Mouse (Mus musculus) fat pad, adult 2 months (tissue): ENCODE measurements at regions not wholly inside any gene's neighbourhood (a gene's known extent, or its start where the extent isn't known, plus 50 kb on each side); places are given as distances from the start of the nearest gene placed in this dataset.
"Not testable (repeated sequence)": the region's sequence is repeated elsewhere in the genome, so short reads cannot be mapped to it uniquely, and the experiment has no call there.

ENCODE experiments used
- DNase-seq: peaks from one replicate; pipeline ENCODE4 v3.0.0-alpha.2; 2011; ENCODE audit warnings: low read depth, low spot score; ENCODE audit errors: extremely low read depth

DNA sequence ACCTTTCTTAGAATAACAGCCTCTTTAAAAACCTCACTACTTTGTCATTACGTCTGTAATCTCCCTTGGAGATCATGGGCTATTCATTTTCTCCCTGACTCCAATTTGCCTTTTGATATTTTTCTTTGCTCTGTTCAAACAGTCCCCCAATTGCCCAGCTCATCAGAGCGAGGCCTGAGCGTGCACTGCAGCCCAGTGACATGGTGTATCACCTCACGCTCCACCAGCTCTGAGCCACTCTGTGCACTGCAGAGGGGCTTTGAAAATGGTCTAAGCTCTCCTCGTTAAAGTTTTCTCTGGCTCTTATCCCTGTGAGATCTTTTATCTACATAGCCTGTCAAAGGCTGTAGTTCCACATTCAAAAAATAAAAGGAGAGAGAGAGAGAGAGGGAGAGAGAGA is 152.1 kb downstream of the Srek1 start:
- no peak for DNase-seq

DNA sequence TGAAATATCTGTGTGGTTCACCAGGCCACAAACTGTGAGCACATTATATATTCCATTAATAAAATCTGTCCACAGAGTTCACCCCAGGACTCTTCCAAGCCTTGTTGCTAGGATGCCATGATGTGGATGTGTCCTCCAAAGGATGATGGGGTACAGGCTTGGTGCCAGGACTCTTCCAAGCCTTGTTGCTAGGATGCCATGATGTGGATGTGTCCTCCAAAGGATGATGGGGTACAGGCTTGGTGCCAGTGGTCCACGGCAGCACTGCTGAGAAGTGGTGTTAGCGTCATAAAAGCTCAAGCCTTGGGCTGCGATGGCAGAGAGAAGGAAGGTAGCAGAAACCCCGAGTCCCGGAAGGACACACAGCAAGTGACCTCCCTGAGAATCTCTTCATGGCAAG is 153.4 kb downstream of the Srek1 start:
- DNase-seq: not testable (repeated sequence)

DNA sequence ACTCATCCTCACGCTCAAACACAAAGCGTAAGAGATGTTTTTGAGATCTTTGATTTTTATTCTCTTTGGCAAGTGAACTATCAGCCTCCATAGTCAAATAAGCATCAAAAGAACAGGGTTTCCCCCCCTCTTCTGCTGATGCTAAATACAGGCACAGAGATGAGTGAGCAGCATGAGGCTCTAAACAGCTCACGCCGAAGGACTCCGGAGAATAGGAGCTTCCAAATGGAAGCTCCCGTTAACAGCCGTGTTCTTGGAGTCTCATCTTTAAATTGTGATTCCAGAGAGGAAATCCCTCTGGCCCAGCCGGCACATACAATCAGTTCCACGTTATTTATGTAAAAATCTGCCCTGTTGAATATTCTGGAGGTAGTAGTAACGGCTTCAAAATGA is 161.1 kb downstream of the Srek1 start:
- DNase-seq: no peak

DNA sequence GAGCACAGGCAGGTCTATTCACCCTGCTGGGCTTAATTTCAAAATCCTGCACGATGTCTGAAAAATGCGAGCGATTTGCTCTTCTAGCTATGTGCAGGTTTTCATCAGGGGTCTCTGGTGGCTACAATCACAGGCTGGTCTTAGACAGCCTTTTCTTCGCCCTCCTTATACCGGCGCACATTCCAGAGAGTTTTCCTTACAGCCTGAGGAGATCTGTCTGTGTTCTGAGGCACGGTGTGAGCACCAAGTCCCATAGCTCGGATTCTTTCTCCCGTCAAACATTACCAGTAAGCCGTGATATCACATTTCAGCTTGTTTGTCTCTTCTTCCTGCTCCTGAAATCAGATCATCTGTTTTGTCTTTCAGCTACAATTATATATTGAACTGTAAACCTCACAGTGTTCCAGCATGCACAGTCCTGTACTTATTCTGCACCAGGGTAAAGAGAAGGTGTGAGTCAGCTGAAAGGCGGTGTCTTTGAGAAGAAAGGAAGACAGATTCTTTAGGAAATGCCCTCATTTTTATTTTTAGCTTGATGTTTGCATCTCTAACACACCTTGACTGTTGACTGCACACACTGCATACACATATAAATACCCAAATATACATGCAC is 161.6 kb downstream of the Srek1 start:
- DNase-seq: no peak

DNA sequence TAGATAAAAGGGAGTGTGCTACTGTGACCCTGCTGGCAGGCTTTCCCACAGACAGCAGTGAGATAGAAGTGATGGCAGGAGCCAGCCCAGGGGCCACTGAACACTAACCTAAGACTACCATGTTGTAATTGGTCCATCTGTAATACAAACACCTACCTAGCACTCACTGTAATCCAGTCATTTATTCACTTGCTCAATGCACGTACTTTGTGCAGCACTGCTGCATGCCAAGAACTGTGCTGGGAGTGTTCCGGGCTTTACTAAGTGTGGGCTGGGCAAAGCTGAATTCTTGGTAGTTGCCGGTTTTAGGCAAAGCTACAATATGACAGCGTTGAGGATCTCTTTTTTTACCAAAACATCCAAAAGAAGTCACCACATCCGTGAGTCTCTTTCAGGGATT is 172.1 kb downstream of the Srek1 start:
- peak; percentile 68 for DNase-seq

DNA sequence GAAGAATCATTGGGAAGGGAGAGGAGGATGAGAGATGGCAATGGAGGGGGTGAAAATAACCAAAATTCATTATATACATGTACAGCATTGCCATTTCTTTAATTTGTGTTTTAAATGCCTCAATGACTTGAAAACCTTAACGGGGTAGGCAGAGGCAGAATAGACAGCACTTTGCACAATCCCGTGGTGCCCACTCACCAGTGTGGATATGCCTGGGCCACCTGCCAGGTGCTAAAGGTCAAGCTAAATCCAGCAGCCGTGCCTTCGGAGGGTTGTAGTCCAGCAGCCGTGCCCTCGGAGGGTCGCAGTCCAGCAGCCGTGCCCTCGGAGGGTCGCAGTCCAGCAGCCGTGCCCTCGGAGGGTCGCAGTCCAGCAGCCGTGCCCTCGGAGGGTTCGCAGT is 182.0 kb downstream of the Srek1 start:
- DNase-seq: no peak

DNA sequence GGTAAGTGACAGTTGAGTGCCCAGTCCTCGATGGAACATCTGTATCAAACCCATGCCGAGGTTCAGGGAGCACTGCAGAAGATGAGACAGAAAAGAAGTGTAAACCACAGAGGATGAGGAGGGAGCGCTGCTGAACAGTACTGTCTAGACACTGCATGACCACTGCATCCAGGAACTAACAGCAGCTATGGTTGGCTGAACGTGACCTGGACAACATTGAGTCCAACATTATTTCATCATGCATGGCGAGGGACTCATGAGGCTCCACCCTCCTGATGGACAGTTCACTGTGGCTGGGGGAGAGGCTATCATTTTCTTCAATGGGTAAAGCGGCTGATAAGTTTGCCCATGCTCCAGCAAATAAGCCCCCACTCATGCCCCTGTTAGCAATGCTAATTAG is 182.5 kb downstream of the Srek1 start:
- DNase-seq: no peak

DNA sequence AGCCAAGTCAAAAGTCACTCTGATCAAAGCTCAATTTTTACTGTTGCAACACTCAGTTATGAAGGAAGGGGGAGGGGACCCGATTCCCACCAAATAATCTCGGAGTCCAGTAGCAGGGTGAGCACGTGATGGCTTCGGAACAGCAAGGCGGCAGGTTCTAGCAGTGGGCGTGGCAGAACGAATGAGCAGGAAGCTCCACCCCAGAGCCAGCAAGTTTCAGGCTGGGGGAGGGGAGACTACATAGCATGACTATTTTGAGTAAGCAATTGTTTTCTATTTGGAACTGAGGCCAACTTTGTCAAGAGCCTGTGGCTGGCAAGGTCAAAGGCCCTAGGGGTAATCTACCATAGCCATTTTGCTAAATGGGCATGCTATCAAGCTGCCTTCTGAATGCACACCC is 183.0 kb downstream of the Srek1 start:
- not testable (repeated sequence) for DNase-seq

DNA sequence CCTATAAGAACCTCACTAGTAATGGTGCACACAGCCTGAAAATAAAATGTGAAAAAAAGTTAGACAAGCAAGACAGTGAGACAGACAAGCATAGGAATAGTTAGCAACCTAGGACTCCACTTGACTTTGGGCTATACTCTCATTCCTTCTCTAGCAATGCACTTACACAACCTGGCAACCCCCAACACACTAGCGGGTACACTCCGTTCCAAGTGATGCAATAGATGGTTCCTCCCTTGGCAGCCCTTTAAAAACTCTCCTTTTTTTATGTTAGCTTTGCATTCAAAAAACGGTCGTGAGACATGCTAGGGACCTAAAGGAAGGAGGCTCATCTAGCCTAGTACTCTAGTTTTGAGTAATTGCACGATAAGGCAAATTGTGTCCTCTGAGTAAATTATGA is 184.8 kb downstream of the Srek1 start:
- DNase-seq: peak; percentile 70

DNA sequence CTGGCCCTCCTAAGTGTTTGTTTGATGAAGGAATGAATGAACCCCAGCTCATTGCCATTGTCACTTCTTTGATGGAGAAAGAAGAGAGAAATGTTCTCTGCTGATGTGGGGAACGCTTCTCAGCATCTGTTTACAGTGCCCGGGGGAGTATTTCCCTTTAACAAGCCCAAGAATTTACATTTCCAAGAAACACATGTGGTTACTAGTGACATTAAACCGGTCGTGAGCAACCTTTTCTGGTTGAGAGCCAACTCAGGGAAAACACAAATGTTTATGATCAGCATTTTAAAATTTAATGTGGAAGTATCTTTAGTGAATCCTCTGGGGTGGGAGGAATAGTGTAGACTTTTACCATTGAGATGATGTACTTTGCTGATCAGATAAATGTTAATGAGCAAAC is 197.6 kb downstream of the Srek1 start:
- no peak for DNase-seq

DNA sequence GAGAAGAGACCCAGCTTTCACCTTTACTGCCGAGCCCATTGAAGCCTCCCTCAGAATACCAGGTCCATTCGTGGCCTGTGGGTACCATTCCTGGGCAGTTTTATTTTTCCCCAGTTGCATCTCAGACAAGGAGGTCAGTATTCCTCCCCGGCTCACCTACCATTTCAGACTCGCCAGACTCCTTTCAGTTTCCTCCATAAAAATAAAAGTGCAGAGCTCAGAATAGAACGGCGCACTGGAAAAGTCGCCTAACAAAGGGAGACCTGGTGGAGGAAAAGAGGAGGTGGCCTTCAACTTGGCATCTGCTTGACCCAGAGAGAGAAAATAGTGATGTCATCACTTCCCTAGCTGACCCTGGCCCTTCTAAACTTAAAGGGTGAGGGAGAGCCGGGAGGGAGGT is 209.7 kb downstream of the Srek1 start:
- no peak for DNase-seq

DNA sequence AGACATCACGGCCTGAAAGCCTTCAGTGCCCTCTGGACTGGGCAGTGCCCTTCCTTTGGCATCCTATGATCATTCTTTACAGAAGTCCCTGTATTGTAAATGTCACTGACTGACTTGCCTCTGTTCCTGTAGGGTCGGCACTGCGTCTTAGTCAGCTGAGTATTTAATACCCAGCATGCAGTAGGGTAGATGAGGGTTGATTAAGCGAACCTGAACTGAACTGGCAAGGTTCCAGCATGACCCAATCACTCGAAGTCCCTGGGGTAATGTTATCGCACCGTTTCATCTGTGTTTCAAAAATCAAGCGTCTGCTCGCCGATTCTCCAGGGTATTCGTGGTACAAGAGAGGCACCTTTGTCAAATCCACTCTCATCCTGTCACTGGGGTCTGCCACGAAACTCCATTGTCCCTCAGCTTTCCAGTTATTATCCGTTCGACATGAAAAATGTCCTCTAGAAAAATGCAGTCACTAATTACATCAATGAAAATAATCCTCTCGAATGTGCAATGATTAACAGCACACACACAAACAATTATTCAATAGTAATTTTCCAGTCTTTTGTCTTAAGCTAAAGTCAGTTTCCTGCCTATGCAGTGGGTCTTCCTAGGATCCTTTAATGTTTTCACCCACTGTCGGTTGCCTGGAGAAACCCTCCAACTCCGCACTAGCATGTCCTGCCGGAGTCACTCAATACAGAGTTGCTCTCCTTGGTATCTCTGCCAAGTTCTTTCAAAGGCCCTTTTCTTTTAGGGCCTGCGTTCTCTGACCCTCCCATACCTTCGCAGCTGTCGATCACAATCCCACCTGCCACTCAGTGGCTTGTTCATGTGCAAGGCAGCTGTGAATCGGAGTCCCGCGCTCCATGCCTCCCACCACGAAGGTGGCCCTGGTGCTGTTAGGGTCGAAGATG is 212.4 kb downstream of the Srek1 start:
- peak; percentile 19 for DNase-seq

DNA sequence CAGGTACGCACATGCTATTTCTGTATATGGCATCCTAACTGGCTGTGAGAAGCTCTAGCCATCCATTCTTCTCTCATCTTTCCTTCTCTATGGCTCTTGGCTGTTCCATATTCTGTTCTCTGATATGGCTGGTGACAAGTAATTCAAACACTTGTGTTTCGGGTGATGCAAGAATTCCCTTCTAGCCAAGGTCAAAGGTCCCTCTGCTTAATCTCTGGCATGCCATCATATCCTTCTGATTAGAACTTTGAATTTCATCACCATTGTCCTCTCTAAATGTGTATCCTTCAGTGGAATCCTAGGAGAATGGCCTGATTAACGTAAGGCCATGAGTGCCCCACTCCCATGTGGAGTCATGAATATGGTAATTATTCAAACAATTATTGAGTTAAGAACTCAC is 215.5 kb downstream of the Srek1 start:
- no peak for DNase-seq

DNA sequence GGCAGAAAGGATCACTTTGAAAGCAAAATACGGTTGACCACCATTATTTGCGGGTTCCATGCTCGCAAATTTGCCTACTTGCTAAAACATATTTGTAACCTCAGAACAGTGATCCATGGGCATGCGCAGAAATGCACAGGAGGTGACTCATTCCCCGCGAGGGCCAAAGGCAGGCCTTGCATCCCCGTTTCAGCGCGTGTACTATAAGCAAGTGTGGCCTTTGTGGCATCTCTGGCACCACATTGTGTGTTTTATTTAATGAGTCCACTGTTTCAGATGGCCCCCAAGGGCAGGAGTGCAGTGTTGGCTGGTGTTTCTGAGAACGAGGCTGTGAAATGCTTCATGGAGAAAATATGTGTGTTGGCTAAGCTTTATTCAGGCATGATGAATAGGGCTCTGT is 205.3 kb upstream of the Mast4 start:
- DNase-seq: peak; percentile 10

DNA sequence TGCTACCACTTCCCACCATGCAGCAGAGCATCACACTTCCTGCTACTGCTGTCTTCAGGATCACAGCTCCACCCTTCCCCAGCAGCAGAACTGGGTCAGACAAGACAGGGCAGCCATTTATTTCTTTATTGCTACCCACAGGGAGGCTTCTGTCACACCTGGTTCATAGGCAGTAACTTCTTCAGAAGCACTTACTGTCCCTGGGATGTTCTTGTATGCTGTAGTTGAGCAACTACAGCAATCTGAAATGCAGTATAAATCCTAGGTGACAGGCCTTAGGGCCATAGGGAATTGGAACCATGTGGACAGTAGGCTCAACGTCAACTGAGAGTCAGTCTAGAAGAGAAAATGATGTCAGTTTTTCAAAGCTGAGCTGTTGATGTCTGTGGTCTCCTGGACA is 179.5 kb upstream of the Mast4 start:
- peak; percentile 82 for DNase-seq

DNA sequence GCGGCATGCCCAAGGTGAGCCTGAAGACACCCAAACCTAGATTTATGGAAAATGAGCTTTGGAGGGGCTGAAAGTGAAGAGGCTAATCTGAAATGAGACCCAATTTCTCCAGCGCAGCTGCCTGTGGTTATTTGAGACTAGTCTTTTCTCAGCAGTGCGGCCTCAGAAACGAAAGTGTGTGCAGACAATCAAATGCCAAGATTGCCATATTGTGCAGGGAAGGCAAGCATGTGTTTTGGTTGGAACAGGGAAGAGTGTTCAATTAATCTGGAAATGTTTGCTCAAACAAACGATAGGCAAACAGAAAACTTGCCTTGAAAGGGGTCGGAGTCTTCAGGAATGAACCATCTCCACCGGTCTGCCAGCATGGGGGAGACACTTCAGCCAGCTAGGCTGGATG is 178.2 kb upstream of the Mast4 start:
- no peak for DNase-seq

DNA sequence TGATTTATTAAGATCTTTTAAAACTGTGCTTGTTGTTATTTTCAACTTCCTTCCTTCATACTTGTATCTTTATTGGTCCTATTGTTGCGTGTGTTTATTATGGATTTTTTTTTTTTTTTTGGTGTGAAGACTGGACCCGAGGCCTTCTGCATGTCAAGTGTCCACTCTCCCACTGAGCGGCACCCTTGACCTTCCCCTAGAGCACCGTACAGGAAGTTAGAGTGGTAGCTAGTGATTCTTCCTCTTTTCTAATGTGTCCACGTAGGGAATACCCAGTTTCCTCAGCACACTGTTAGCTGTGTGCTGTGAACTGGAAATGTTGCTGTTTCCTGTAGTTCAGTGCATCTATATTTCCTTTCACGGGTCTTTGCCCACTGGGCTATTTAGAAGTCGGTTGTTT is 170.7 kb upstream of the Mast4 start:
- DNase-seq: no peak

DNA sequence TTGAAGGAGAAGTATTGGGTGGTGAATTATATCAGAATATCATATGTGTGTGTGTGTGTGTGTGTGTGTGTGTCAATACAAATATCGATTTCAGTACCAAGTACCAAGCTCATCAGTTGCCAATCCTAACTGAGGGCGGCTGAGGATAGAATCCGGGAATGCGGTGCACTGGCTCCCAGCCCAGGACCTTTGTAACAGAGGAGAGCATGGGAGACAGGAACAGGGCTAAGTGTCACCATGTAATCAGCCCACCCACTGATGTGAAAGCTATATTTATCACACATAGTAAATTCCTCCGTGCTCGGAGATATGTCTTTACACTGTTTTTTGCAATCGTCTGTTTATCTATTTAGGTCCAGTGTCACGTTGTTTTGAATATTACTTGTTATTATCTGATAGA is 165.1 kb upstream of the Mast4 start:
- DNase-seq: no peak

DNA sequence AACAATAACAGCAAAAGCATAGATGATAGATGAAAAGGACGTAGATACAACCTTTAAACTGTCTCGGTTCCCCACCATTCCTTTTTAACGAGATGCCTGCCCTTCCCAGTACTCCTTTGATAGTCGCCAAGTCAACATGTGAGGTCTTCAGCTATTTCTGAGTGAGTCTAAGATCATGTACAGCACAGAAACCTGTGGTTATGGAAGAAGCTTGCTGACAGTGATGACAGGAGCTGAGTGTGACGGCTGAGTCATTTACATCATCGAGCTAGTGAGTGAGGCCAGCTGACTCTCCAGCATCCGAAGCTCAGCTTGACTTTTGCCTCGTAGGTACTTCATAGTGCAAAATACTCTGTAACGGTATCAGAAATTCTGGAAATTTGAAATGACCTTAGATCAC is 160.1 kb upstream of the Mast4 start:
- no peak for DNase-seq

DNA sequence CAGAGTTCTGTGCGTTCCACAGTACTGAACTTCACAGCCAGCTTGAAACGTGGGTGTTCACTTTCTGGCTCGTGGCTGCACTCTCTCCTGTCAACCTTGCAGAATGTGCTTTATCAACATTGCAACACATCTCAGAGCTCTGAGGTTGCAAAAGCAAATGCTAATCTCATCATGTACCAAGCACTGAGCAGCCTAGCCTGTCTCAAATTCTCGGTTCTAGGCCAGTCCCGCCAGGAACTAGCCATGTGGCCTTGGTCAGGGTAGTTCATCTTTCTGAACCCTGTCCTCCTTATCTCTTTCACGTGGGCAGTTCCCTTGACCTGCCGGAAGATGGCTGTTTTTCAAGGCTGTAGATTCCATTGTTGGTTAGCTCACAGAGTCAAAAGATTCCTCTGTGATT is 159.3 kb upstream of the Mast4 start:
- peak; percentile 40 for DNase-seq

DNA sequence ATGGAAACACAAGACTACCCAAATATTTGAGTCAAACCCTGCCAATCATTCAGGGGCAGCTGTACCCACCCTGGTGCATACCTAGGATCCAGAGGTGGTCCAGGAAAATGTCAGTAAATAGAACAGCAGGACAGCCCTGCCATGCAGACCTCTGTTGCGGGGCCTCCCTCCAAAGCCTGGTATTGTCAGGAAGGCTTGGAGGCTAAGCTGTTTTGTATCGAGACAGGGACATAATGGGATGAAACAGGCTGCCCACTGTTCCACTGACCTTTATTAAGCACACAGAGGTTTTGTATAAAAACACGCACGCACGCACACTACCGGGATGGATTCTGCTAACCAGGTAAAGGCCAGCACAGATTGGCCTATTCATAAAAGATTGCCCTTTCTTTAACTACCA is 155.8 kb upstream of the Mast4 start:
- no peak for DNase-seq

DNA sequence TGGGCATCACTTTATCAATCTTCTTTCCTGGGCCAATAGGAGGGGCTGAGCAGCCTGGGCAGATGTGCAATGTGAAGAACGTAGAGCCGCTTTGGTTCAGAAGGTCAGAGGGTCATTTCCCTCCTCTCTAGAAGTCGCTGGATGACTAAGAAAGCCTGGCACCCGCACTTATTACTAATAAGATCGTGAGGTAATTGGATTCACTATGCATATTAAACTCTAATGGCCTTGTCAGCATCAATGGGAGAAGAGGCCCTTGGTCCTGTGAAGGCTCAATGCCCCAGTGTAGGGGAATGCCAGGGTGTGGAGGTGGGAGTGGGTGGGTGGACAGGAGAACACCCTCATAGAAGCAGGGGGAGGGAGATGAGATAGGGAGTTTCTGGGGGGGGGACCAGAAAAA is 149.8 kb upstream of the Mast4 start:
- no peak for DNase-seq

DNA sequence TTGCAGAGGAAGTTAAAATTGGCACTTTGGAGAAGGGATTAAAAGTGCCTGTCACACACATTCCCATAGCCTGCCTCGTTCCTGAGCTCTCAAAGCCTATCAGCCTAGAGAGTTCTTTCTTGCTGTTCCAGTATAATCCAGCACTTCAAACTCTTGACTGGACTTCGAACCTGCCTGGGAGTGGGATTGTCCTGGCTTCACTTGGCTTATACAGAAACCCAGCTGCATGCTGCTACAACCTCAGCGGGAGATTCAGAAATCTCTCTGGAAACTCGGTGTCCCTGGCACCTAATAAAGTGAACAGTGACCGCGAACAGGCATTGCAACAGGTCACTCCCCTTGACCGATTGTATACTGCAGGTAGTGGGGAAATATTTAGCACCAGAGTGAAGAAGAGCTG is 149.1 kb upstream of the Mast4 start:
- DNase-seq: no peak
